Mouse (Mus musculus): ENCODE measurements at regions not wholly inside any gene's neighbourhood (a gene's known extent, or its start where the extent isn't known, plus 50 kb on each side); places are given as distances from the start of the nearest gene placed in this dataset.

DNA sequence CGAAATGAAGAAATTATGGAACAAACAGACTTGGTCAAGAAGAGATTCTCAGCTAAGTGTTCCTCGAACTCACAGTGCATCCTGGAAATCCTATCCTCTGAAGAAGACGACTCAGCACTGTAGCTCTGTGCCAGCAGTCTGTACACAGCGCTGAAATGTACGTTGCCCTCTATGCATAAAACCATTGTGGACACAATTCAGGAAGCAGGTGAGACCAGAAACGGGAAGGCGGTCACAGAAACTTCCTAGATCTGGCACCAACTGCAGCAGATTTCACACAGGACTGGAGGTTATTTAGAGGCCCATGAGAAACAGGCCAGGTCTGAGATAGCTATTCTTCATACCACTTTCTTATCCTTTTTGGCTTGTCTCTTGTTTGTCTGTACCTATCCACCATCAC lies 83.7 kb upstream of the Try4 start:
- TF ChIP-seq POLR2A (IDR thresholded peaks at IDR 0.05; ENCODE audit: control insufficient read depth in 1 of 2, insufficient read depth in 1 of 2, low read depth in 1 of 2, low read length in 2 of 2, poor library complexity in 1 of 2) (no peak), USF1 (IDR thresholded peaks at IDR 0.05; ENCODE audit: low read depth, low read length) (no peak), CTCF (IDR thresholded peaks at IDR 0.05 in 2 of 3, conservative IDR thresholded peaks at IDR 0.05 in 1 of 3; ENCODE audit: control insufficient read depth in 1 of 3, insufficient read depth in 1 of 3, low read depth in 2 of 3, low read length in 3 of 3, poor library complexity in 1 of 3, severe bottlenecking in 1 of 3) (no peak), TCF12 (IDR thresholded peaks at IDR 0.05; ENCODE audit: low read depth, low read length) (no peak), RAD21 (IDR thresholded peaks at IDR 0.05; ENCODE audit: low read depth, low read length) (no peak), CHD2 (IDR thresholded peaks at IDR 0.05; ENCODE audit: low read length) (no peak)
